Mouse (Mus musculus): Measurements from ENCODE around the gene Ppp1r12a. TPM values are rescaled to one million over a fixed set of nuclear protein-coding genes. Genes with fewer than 3 reads are reported as not detected.

Ppp1r12a gene
- total RNA-seq, 2 experiments from 2014 or later: 53.6 to 80.1 TPM

DNA sequence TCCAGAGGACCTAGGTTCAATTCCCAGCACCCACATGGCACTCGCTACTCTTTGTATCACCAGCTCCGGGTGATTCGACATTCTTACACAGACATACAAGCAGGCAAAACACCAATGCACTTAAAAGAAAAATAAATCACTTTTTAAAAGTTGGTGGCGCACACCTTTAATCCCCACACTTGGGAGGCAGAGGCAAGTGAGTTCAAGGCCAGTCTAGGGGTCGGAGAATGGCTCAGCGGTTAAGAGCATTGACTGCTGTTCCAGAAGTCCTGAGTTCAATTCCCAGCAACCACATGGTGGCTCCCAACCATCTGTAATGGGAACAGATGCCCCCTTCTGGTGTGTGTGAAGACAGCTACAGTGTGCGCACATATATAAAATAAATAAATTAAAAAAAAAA, 153.2 kb downstream of the Ppp1r12a start:
- ATAC-seq (replicated peaks; ENCODE audit: low FRiP score, poor library complexity, severe bottlenecking): no peak

DNA sequence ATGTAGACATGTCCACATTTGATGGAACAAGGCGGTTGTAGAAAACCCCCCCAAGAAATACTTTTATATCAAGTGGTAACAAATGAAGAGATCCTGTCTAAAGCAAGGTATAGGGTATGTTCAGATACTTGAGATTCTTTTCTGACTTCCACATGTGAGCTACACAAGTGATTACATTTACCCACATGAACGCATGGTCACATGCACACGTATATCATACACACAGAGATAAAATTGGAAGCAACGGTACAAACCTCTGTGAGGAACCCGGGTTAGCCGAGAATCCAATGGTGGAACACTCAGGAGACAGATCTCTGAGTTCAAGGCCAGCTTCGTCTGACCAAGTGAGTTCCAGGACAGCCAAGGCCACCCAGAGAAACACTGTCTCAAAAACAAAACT, 166.4 kb downstream of the Ppp1r12a start:
- ATAC-seq (replicated peaks; ENCODE audit: low FRiP score, poor library complexity, severe bottlenecking): no peak

DNA sequence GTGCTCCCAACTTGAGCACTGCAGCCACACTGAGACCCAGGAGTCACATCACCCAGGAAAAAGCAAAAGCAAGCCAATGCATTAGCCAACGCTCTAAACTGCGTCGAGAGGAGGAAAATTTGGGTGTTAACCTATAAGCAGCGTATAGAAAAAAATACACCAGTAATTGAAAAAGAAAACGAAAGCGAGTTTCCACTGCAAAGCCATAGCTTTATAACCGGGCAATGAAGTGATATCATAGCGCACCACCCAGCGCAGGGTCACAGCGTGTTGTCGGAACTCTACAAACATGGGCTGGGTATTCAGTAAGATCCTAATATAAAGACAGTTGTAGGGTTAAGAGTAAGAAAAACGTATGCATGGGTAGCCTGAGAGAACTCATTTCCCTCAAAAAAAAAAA, 167.0 kb downstream of the Ppp1r12a start:
- no peak for ATAC-seq (replicated peaks; ENCODE audit: low FRiP score, poor library complexity, severe bottlenecking)

DNA sequence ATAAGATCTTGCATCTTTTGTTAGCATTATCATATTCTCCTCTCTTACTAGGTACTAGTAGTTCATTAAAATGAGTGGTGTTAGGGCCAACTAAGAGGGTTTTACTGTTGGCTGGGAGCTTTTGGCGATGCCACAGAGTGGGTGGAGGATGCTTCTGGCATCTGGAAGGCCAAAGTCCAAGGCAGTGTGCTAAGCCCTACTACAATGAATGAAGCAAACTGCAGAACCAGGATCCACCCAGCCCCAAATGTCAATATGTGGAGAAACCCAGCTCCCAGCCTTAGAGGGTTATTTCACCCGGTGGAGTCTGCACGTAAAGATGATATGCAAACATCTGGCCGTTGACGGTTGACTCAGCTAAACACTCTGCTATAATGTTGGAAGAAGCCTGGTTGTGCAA, 167.8 kb downstream of the Ppp1r12a start:
- ATAC-seq (replicated peaks; ENCODE audit: low FRiP score, poor library complexity, severe bottlenecking): no peak

DNA sequence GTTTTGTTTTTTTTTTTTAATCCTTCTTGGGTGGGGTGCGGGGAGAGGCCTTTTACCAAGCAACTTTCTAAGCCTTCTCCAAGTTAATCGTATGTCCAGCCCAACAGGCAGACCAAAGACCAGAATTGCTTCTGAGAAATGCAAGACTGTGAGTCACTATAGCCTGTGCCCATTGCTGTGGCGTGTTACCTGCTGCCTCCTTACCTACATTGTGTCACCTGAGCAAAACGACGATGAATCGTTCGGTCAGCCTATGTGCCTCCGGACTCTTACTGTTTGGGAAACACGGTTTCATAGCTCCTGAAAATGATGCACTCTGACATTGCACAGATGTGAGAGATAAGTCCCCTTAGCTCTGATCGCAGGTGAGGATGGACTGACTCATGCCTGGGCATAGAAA, 169.0 kb downstream of the Ppp1r12a start:
- no peak for ATAC-seq (replicated peaks; ENCODE audit: low FRiP score, poor library complexity, severe bottlenecking)

DNA sequence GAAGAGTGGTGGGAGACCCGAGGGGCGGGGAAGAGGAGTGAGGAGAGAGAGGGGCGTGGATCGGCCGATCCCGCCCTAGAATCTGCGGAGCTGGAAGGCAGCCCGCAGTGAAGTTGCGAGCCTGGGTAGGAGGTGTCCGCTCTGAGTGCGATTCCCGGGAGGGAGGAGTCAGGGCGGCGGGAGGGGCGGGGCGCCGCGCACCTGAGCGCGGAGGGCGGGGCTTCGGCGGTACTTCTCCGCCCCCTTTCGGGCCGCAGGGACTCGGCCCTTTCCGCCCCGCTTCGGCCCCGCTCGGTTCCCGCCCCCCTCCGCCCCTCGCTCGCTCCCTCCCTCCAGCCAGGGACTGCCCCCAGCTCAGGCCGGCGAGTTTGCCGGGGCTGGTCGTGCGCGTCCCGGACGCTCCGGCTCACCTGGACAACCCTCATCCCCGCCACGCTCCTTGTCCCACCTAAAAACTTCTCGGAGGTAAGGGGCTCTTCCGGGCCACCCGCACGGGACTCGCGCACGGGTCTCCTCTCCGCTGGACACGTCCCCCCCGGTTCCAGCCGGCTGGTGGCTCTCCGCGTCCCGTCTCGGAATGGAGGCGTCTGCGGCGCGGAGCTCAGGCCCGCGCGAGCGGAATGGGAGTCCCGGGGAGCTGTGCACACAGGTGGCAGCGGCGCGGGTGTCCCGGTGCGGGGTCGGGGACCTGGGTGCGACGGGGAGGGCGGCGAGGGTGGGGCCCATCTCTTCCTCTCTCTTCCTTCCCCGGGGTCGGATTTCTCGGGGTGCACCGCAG, 170.0 kb downstream of the Ppp1r12a start, which contains the start of gene Pawr:
TSS of gene Pawr (plus strand) at position 338 of the 778 bp plus-strand sequence.
- no peak for ATAC-seq (replicated peaks; ENCODE audit: low FRiP score, poor library complexity, severe bottlenecking)

DNA sequence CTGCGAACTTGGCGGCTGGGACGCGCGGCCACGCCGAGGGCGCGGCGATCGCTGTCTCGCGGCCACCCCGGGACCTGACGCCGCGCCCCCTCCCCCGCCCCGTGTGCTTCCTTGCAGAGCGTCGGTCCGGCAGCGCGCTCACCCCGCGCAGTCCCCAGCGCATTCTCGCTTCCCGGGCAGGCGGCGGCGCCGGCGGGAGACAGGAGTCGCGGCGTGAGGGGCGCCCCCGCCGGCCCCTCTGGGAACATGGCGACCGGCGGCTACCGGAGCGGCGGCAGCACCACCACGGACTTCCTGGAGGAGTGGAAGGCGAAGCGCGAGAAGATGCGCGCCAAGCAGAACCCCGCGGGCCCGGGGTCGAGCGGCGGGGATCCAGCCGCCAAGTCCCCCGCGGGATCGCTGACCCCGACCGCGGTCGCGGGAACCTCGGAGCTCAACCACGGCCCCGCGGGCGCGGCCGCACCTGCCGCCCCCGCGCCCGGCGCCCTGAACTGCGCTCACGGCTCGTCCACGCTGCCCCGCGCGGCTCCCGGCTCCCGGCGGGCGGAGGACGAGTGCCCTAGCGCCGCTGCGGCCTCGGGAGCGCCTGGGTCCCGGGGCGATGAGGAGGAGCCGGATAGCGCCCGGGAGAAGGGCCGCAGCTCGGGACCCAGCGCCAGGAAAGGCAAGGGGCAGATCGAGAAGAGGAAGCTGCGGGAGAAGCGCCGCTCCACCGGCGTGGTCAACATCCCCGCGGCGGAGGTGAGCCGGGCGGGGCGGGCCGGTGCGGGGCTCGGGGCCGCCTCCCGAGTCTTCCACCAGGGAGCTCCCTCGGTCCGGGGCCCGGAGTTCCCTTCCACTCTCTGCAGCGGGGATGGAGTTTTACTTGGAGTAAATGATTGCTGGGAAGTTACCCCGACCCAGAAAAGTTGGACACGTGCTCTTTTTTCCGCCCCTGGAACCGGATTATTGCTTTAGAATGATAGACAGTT, 170.9 kb downstream of the Ppp1r12a start:
- no peak for ATAC-seq (replicated peaks; ENCODE audit: low FRiP score, poor library complexity, severe bottlenecking)

DNA sequence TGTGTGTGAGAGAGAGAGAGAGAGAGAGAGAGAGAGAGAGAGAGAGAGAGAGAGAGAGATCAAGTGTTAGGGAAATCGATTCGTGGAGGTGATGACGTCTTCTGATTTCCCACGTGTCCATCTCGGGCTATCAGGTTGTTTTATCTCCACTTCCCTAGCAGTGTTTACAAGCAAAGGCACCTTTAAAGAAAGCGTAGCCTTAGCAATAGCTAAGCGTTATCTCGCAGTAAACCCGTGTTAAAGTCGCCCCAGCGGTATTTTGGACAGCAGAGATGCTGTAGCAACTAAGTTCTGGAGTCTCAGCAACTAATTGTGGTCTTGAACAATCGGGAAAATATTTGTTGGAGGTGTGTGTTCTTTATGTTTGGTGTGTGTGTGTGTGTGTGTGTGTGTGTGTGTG, 171.6 kb downstream of the Ppp1r12a start:
- no peak for ATAC-seq (replicated peaks; ENCODE audit: low FRiP score, poor library complexity, severe bottlenecking)

Other genes with a start within 250 kb of the Ppp1r12a start
- not detected in 2 replicates for gene Pawr, start 169.9 kb downstream of the Ppp1r12a start, total RNA-seq (2015; ENCODE audit: low replicate concordance)
- gene Pawr, start 169.9 kb downstream of the Ppp1r12a start, total RNA-seq (2017; ENCODE audit: low replicate concordance): not detected in 2 replicates

Measured in erythroblast, adult 5-6 weeks (primary cell).